13 mouse cellular contexts compared by ENCODE assay signal in genomic region chr2:72478921-72479320, GRCm38 (mm10). TPM values are rescaled to one million over a fixed set of nuclear protein-coding genes. Genes with fewer than 3 reads are reported as not detected.
DNase-seq lines count a peak whose midpoint lies in the region; ATAC-seq and TF ChIP-seq lines count a peak whose summit lies in the region.
"Had no signal": no experiment of that assay in that cellular context is flagged by ENCODE, and none has a peak within 500 bp of the region (broad histone marks: within the 10 kb centered on the region; RNA-seq: fewer than 3 reads in every experiment).

No protein-coding gene starts in this region.

- no peak for TF ChIP-seq POLR2A in small intestine, adult 2 months (IDR thresholded peaks at IDR 0.05; ENCODE audit: low read depth, low read length)

- no peak overlapping the region for H3K4me3 ChIP-seq in intestine, embryonic 15.5 days (replicated peaks)
- no peak overlapping the region for H3K4me3 ChIP-seq in intestine, postnatal 0 days (ENCODE audit: low read depth, low read length)
- H3K4me3 ChIP-seq in forebrain, embryonic 10.5 days = peak overlapping the region; percentile 74
- no peak overlapping the region for H3K4me3 ChIP-seq in intestine, embryonic 16.5 days (ENCODE audit: low read length)
- peak overlapping the region; percentile 22 for H3K4me3 ChIP-seq in small intestine, adult 2 months (ENCODE audit: low read depth, low read length)

- peak overlapping the region; percentile 68; the same call in 1 of the 2 replicates for H3K4me2 ChIP-seq in intestine, embryonic 15.5 days (replicated peaks)
- no peak overlapping the region for H3K4me2 ChIP-seq in intestine, postnatal 0 days (replicated peaks; ENCODE audit: low read depth)
- H3K4me2 ChIP-seq in intestine, embryonic 16.5 days (ENCODE audit: low read depth, low read length) = peak overlapping the region; percentile 22

- no peaks in the 10 kb centered on the region for H3K9me3 ChIP-seq in intestine, embryonic 15.5 days
- H3K9me3 ChIP-seq in intestine, postnatal 0 days (ENCODE audit: control insufficient read depth) = no peaks in the 10 kb centered on the region
- H3K9me3 ChIP-seq in forebrain, embryonic 10.5 days = no peaks in the 10 kb centered on the region
- no peaks in the 10 kb centered on the region for H3K9me3 ChIP-seq in intestine, embryonic 16.5 days (ENCODE audit: control insufficient read depth, low read length)
- H3K9me3 ChIP-seq: embryonic facial prominence, embryonic 15.5 days had no signal

- TF ChIP-seq CTCF in intestine, postnatal 0 days (IDR thresholded peaks at IDR 0.05; ENCODE audit: low read depth) = no peak
- no peak for TF ChIP-seq CTCF in small intestine, adult 2 months (IDR thresholded peaks at IDR 0.05; ENCODE audit: extremely low read depth, insufficient read length, insufficient replicate concordance, low read depth, low read length)

- no peak for ATAC-seq in intestine, embryonic 15.5 days
- ATAC-seq in intestine, postnatal 0 days = no peak
- ATAC-seq in intestine, embryonic 16.5 days = no peak
- ATAC-seq: activated CD4-positive, CD25-positive, alpha-beta regulatory T cell, adult 4 months had no signal

- WGBS in intestine, embryonic 15.5 days = 75% methylated on average over 13 of the region's 13 CpGs
- WGBS in intestine, postnatal 0 days = 71% methylated on average over 13 of the region's 13 CpGs
- WGBS in forebrain, embryonic 10.5 days = 68% methylated on average over 13 of the region's 13 CpGs
- WGBS in intestine, embryonic 16.5 days = 76% methylated on average over 13 of the region's 13 CpGs
- whole genome bisulfite sequencing in small intestine, adult 2 months = 30% methylated on average over 13 of the region's 13 CpGs

- H3K27ac ChIP-seq in intestine, embryonic 15.5 days = no peak overlapping the region
- no peak overlapping the region for H3K27ac ChIP-seq in intestine, postnatal 0 days (ENCODE audit: low read depth, low read length)
- no peak overlapping the region for H3K27ac ChIP-seq in forebrain, embryonic 10.5 days
- H3K27ac ChIP-seq in intestine, embryonic 16.5 days (ENCODE audit: low read length) = no peak overlapping the region
- H3K27ac ChIP-seq in small intestine, adult 2 months (ENCODE audit: insufficient read depth, low read depth, low read length) = no peak overlapping the region
- H3K27ac ChIP-seq: embryonic facial prominence, embryonic 15.5 days had no signal

- H3K4me1 ChIP-seq in intestine, embryonic 15.5 days (replicated peaks) = peaks cover 18% of the 10 kb centered on the region
- no peaks in the 10 kb centered on the region; the same call in 1 of the 2 replicates for H3K4me1 ChIP-seq in intestine, postnatal 0 days (replicated peaks; ENCODE audit: control insufficient read depth, insufficient read depth, low read length)
- H3K4me1 ChIP-seq in forebrain, embryonic 10.5 days = peaks cover 54% of the 10 kb centered on the region
- H3K4me1 ChIP-seq in intestine, embryonic 16.5 days (ENCODE audit: control insufficient read depth, insufficient read depth, low read length) = peaks cover 29% of the 10 kb centered on the region
- H3K4me1 ChIP-seq in small intestine, adult 2 months (ENCODE audit: control insufficient read depth, insufficient read depth, insufficient read length, low read length) = peaks cover 10% of the 10 kb centered on the region; the same call in 1 of the 2 replicates

- H3K36me3 ChIP-seq in intestine, embryonic 15.5 days = peaks cover 18% of the 10 kb centered on the region
- peaks cover 21% of the 10 kb centered on the region for H3K36me3 ChIP-seq in intestine, postnatal 0 days (ENCODE audit: control insufficient read depth, insufficient read depth)
- H3K36me3 ChIP-seq in forebrain, embryonic 10.5 days (replicated peaks) = peaks cover 54% of the 10 kb centered on the region
- peaks cover 14% of the 10 kb centered on the region for H3K36me3 ChIP-seq in intestine, embryonic 16.5 days (ENCODE audit: control insufficient read depth, insufficient read depth, low read length)
- H3K36me3 ChIP-seq in small intestine, adult 2 months (ENCODE audit: control insufficient read depth, insufficient read depth, low read length) = peaks cover 21% of the 10 kb centered on the region

- no peaks in the 10 kb centered on the region for H3K27me3 ChIP-seq in intestine, embryonic 15.5 days (replicated peaks)
- no peaks in the 10 kb centered on the region for H3K27me3 ChIP-seq in intestine, postnatal 0 days (replicated peaks; ENCODE audit: control insufficient read depth, insufficient read depth, low read length)
- peaks cover 9% of the 10 kb centered on the region for H3K27me3 ChIP-seq in forebrain, embryonic 10.5 days (ENCODE audit: poor library complexity, severe bottlenecking)
- H3K27me3 ChIP-seq in intestine, embryonic 16.5 days (replicated peaks; ENCODE audit: control insufficient read depth, insufficient read depth, low read length) = no peaks in the 10 kb centered on the region
- H3K27me3 ChIP-seq in small intestine, adult 2 months (ENCODE audit: control insufficient read depth, insufficient read depth, low read length) = no peaks in the 10 kb centered on the region
- H3K27me3 ChIP-seq: CH12.LX; embryonic facial prominence, embryonic 15.5 days had no signal

- intact Hi-C loops in left cerebral cortex, postnatal 25 days (cut with DNase I) = loop anchor here (5.0 kb wide), 1 partner anchor 798 kb away; no protein-coding TSS in a partner anchor

- no peak for DNase-seq in forebrain, embryonic 10.5 days (ENCODE audit: extremely low spot score, low spot score)
- DNase-seq in retina, postnatal 1 day = no peak
- no peak for DNase-seq in left cerebral cortex, postnatal 25 days (ENCODE audit: low spot score in 2 of 2)
- no peak for DNase-seq in cerebellum, adult 8-10 months
- DNase-seq: layer of hippocampus, adult 9-11 months; lung, postnatal 4 days had no signal

- H3K9ac ChIP-seq in intestine, embryonic 15.5 days = no peak overlapping the region
- H3K9ac ChIP-seq in intestine, postnatal 0 days (ENCODE audit: low read depth, low read length) = no peak overlapping the region
- 0 out of 2 replicates have a peak overlapping the region, but pooled peaks have one; percentile 14 for H3K9ac ChIP-seq in intestine, embryonic 16.5 days (ENCODE audit: low read depth, low read length)
- H3K9ac ChIP-seq: embryonic facial prominence, embryonic 15.5 days had no signal

RNA-seq across cellular contexts. Expression of gene Cdca7, which starts 3.0 kb away (rescaled TPM):
- polyA plus RNA-seq in intestine, embryonic 15.5 days (2015; fragmentation: Nextera tagmentation; extraction: Ambion mirVana) = 117 and 125 TPM in 2 replicates
- 32.5 and 33.4 TPM in 2 replicates for polyA plus RNA-seq in intestine, postnatal 0 days (2015; fragmentation: Nextera tagmentation; extraction: Ambion mirVana)
- polyA plus RNA-seq in forebrain, embryonic 10.5 days (2016; fragmentation: Nextera tagmentation; extraction: Ambion mirVana) = 280 and 291 TPM in 2 replicates
- polyA plus RNA-seq in intestine, embryonic 16.5 days (2015; fragmentation: Nextera tagmentation; extraction: Ambion mirVana) = 94.9 and 111 TPM in 2 replicates
- polyA plus RNA-seq in small intestine, adult 2 months (2012; rRNA removed) = 5.3 and 11.5 TPM in 2 replicates
- 1 to 10 TPM; 3.4 to 5.0 TPM for total RNA-seq in left cerebral cortex, postnatal 25 days (2021)

Comparison
In these comparisons a context has a peak if more than half of its experiments do, and no peak if none do; other contexts are left out.
1. H3K4me3 ChIP-seq: peak in forebrain, embryonic 10.5 days (single experiment) and small intestine, adult 2 months (single experiment); none in intestine, embryonic 15.5 days (single experiment), intestine, postnatal 0 days (single experiment) and intestine, embryonic 16.5 days (single experiment).